Mouse (Mus musculus): ENCODE measurements around the gene Tmem54. TPM values are rescaled to one million over a fixed set of nuclear protein-coding genes. Genes with fewer than 3 reads are reported as not detected.

The Tmem54 gene
- polyA plus RNA-seq, 1 experiment = 851 TPM

DNA sequence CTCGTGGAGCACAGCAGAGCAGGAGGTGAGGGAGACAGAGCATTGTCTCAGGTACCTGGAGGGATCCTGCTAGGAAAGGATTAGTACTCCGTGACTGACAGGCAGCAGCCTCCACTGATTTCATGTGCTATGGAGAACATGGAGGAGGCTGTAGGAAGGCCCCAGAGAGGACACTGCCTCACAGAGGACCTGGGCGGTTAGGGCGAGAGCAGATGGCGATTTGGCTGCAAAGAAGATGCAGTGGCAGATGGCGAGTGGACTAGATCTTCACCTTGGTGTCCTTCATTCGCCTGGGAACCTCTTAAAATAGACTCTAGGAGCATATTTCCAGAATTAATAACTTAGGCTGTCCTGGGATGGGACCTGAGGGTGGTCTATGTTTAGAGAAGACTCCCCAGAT is 24.3 kb upstream of the Tmem54 start:
- WGBS = 92% methylated on average over 7 of the region's 7 CpGs
- peaks cover 9% of the 10 kb centered on the region for H3K4me1 ChIP-seq (ENCODE audit: control insufficient read depth, insufficient read depth, insufficient read length, low read length)
- peaks cover 63% of the 10 kb centered on the region for H3K36me3 ChIP-seq (ENCODE audit: control insufficient read depth, insufficient read depth, low read length)
- no peaks in the 10 kb centered on the region for H3K27me3 ChIP-seq (ENCODE audit: control insufficient read depth, insufficient read depth, low read length)
- no peak for TF ChIP-seq CTCF (IDR thresholded peaks at IDR 0.05; ENCODE audit: extremely low read depth, insufficient read length, insufficient replicate concordance, low read depth, low read length)
- no peak for TF ChIP-seq POLR2A (IDR thresholded peaks at IDR 0.05; ENCODE audit: low read depth, low read length)
- H3K4me3 ChIP-seq (ENCODE audit: low read depth, low read length) = no peak overlapping the region
- H3K27ac ChIP-seq (ENCODE audit: insufficient read depth, low read depth, low read length) = no peak overlapping the region

DNA sequence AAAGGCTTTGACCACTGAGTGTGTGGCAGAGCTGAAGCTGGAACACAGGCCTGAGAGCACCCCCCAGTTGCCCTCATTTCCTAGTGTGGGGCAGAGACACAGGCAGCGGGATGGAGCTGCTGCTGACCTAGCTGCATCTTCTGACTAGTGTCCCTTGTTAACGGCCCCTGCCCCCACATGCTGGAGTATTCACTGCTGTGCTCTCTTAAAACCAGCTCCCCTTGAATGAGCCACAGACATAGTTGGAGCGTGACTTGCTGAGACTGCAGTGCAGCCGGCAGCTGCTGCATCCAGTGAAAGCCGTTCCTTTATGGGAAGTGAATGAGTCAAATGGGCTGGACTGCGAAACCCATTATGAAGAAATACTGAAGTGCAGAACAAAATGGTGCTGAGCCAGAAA is 23.8 kb upstream of the Tmem54 start:
- 68% methylated on average over 6 of the region's 6 CpGs for WGBS
- no peak overlapping the region for H3K4me3 ChIP-seq (ENCODE audit: low read depth, low read length)
- H3K36me3 ChIP-seq (ENCODE audit: control insufficient read depth, insufficient read depth, low read length) = peaks cover 60% of the 10 kb centered on the region
- H3K27ac ChIP-seq (ENCODE audit: insufficient read depth, low read depth, low read length) = peak overlapping the region; percentile 68
- no peaks in the 10 kb centered on the region for H3K27me3 ChIP-seq (ENCODE audit: control insufficient read depth, insufficient read depth, low read length)
- peaks cover 9% of the 10 kb centered on the region for H3K4me1 ChIP-seq (ENCODE audit: control insufficient read depth, insufficient read depth, insufficient read length, low read length)
- no peak for TF ChIP-seq CTCF (IDR thresholded peaks at IDR 0.05; ENCODE audit: extremely low read depth, insufficient read length, insufficient replicate concordance, low read depth, low read length)
- TF ChIP-seq POLR2A (IDR thresholded peaks at IDR 0.05; ENCODE audit: low read depth, low read length) = no peak

DNA sequence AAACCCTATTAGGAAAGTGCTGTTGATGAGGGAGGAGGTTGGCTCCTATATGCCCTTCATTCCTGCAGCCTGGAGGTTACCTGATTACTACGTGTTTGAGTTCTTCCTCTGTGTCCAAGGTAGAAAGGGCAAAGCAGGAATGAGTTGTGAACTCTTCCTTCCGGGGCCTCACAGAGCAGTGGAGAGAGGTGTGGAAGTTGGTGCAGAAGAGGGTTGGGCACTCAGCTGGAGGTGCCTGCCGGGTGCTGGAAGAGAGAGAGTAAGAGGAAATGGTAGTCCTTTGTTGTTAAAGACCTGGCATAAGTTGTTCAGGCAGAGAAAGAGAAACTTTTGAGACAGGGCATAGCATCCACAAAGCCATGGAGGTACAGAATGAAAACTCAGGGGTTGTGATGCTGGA is 23.4 kb upstream of the Tmem54 start:
- H3K27me3 ChIP-seq (ENCODE audit: control insufficient read depth, insufficient read depth, low read length) = no peaks in the 10 kb centered on the region
- H3K27ac ChIP-seq (ENCODE audit: insufficient read depth, low read depth, low read length) = peak overlapping the region; percentile 68
- no peak overlapping the region for H3K4me3 ChIP-seq (ENCODE audit: low read depth, low read length)
- peaks cover 9% of the 10 kb centered on the region for H3K4me1 ChIP-seq (ENCODE audit: control insufficient read depth, insufficient read depth, insufficient read length, low read length)
- 18% methylated on average over 3 of the region's 3 CpGs for WGBS
- H3K36me3 ChIP-seq (ENCODE audit: control insufficient read depth, insufficient read depth, low read length) = peaks cover 56% of the 10 kb centered on the region
- TF ChIP-seq POLR2A (IDR thresholded peaks at IDR 0.05; ENCODE audit: low read depth, low read length) (no peak), CTCF (IDR thresholded peaks at IDR 0.05; ENCODE audit: extremely low read depth, insufficient read length, insufficient replicate concordance, low read depth, low read length) (no peak)

DNA sequence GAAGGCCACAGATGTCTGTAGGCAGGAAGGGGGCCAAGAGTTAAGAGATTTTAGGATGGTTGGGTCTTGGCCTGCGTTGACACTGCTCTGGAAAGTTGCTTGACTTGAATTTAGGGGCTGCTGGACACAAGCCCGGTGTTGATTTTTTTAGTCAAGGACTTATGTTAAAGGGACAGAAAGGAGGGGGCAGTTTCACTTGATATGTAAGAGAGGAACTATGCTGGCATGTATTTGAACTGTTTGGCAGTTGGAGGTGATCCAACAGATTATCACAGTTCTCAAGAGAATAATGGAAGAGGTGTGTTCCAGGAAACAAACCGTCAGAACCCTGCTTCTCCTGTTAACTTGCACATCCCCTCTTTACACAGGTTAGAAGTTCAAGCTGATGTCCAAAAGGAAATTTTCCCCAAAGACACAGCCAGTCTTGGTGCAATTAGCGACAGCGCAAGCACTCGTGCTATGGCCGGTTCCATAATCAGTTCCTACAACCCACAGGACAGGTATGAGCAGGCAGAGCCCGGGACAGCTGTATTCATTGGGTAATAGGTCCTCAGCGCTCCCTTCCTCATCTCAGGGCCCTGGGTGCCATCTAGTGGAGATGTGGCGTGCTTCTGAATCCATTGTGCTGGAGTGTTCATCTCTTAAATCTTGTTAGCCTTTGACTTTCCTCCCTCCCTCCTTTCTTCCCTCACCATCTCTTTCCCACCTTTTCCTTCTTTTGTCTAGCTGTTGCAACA is 22.8 kb upstream of the Tmem54 start:
- TF ChIP-seq POLR2A (IDR thresholded peaks at IDR 0.05; ENCODE audit: low read depth, low read length) = no peak
- peak; percentile 83; the same call in 1 of the 2 replicates for TF ChIP-seq CTCF (IDR thresholded peaks at IDR 0.05; ENCODE audit: extremely low read depth, insufficient read length, insufficient replicate concordance, low read depth, low read length)
- Histone ChIP-seq H3K4me1 (ENCODE audit: control insufficient read depth, insufficient read depth, insufficient read length, low read length) (peaks cover 9% of the 10 kb centered on the region), H3K27me3 (ENCODE audit: control insufficient read depth, insufficient read depth, low read length) (no peaks in the 10 kb centered on the region), H3K4me3 (ENCODE audit: low read depth, low read length) (no peak overlapping the region), H3K27ac (ENCODE audit: insufficient read depth, low read depth, low read length) (peak overlapping the region; percentile 68), H3K36me3 (ENCODE audit: control insufficient read depth, insufficient read depth, low read length) (peaks cover 55% of the 10 kb centered on the region)
- WGBS = 14% methylated on average over 10 of the region's 10 CpGs

DNA sequence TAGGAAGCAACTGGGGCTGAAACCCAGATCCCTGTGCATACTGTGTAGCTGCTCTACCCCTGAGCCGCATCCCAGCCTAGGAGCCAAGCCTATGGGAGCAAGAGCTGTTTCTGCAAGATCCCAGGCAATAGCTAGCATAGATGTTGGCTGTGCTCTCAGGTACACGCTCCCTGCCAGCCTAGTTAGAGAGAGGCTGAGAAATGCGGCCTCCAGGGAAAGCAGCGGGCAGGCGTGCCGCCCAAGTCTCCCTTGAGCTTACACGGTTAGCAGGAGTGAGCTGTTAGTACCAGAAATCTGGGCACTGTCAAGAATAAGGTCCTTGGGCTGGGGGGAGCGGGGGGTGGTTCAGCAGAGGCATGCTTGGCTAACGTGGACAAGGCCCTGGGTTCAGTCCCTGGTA is 20.5 kb upstream of the Tmem54 start:
- H3K27ac ChIP-seq (ENCODE audit: insufficient read depth, low read depth, low read length) = no peak overlapping the region
- peaks cover 36% of the 10 kb centered on the region for H3K36me3 ChIP-seq (ENCODE audit: control insufficient read depth, insufficient read depth, low read length)
- no peak overlapping the region for H3K4me3 ChIP-seq (ENCODE audit: low read depth, low read length)
- no peak for TF ChIP-seq POLR2A (IDR thresholded peaks at IDR 0.05; ENCODE audit: low read depth, low read length)
- no peak for TF ChIP-seq CTCF (IDR thresholded peaks at IDR 0.05; ENCODE audit: extremely low read depth, insufficient read length, insufficient replicate concordance, low read depth, low read length)
- peaks cover 9% of the 10 kb centered on the region for H3K4me1 ChIP-seq (ENCODE audit: control insufficient read depth, insufficient read depth, insufficient read length, low read length)
- WGBS = 93% methylated on average over 9 of the region's 9 CpGs
- H3K27me3 ChIP-seq (ENCODE audit: control insufficient read depth, insufficient read depth, low read length) = no peaks in the 10 kb centered on the region

DNA sequence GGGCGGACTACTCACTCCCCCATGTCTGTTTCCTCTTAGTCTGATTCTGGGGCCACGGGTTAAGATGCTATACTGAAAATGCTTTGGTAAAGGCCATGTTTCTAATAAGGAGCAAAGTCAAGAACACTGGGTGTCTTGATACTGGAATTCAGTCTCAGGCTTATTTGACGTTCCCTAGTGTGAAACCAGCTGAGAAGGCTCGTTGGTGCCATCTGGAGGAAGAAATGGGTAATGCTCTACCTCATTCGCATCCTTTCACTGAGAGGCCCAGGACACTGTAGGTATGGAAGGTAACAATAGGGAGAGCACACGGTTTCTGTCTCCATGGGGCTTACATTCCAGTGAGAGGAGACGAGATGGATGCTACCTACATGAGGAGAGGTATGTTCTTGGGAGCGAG is 19.3 kb upstream of the Tmem54 start:
- Histone ChIP-seq H3K27me3 (ENCODE audit: control insufficient read depth, insufficient read depth, low read length) (no peaks in the 10 kb centered on the region), H3K36me3 (ENCODE audit: control insufficient read depth, insufficient read depth, low read length) (peaks cover 25% of the 10 kb centered on the region), H3K4me1 (ENCODE audit: control insufficient read depth, insufficient read depth, insufficient read length, low read length) (peaks cover 9% of the 10 kb centered on the region; the same call in 1 of the 2 replicates), H3K4me3 (ENCODE audit: low read depth, low read length) (no peak overlapping the region), H3K27ac (ENCODE audit: insufficient read depth, low read depth, low read length) (no peak overlapping the region)
- 29% methylated on average over 8 of the region's 8 CpGs for WGBS
- TF ChIP-seq POLR2A (IDR thresholded peaks at IDR 0.05; ENCODE audit: low read depth, low read length) (no peak), CTCF (IDR thresholded peaks at IDR 0.05; ENCODE audit: extremely low read depth, insufficient read length, insufficient replicate concordance, low read depth, low read length) (no peak)

DNA sequence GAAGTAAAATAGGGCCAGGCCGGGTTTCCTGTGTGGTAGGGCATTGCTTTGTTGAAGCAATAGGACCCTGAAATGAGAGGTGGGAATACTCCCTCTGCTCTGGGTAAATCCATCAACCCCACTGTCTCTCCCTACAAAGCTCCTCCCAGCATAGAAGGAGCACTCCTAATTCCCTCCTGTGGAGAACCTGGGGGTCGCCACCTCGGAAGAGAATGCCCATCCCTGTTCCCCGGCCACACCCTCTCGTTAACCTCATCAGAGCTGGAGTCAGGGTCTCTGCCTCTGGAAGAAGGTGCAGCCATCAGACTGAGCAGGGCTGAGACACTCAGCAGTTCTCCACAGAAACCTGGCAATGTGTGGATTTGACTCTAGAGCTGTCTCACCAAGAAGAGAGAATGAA is 17.5 kb upstream of the Tmem54 start:
- no peak overlapping the region for H3K27ac ChIP-seq (ENCODE audit: insufficient read depth, low read depth, low read length)
- peaks cover 16% of the 10 kb centered on the region for H3K36me3 ChIP-seq (ENCODE audit: control insufficient read depth, insufficient read depth, low read length)
- TF ChIP-seq POLR2A (IDR thresholded peaks at IDR 0.05; ENCODE audit: low read depth, low read length) (no peak), CTCF (IDR thresholded peaks at IDR 0.05; ENCODE audit: extremely low read depth, insufficient read length, insufficient replicate concordance, low read depth, low read length) (no peak)
- WGBS = 56% methylated on average over 5 of the region's 5 CpGs
- H3K4me3 ChIP-seq (ENCODE audit: low read depth, low read length) = no peak overlapping the region
- H3K27me3 ChIP-seq (ENCODE audit: control insufficient read depth, insufficient read depth, low read length) = no peaks in the 10 kb centered on the region
- no peaks in the 10 kb centered on the region for H3K4me1 ChIP-seq (ENCODE audit: control insufficient read depth, insufficient read depth, insufficient read length, low read length)

Measured in small intestine, adult 2 months (tissue).